Mouse (Mus musculus) forebrain, embryonic 10.5 days (tissue): ENCODE measurements around the gene Krt71. TPM values are rescaled to one million over a fixed set of nuclear protein-coding genes. Genes with fewer than 3 reads are reported as not detected.

Experiments used
- DNase-seq: peaks from one replicate; pipeline ENCODE4 v3.0.0-alpha.2; 2017; ENCODE audit warnings: low spot score; ENCODE audit errors: extremely low spot score
- H3K27ac ChIP-seq: fragments of 300-500 bp; sonication (generic); 2 replicates; pipeline ENCODE4 v1.5.1; 2016; ENCODE audit warnings: mild to moderate bottlenecking
- H3K27me3 ChIP-seq: fragments of 300-500 bp; sonication (generic); 2 replicates; pipeline ENCODE4 v1.6.1; 2016; ENCODE audit warnings: mild to moderate bottlenecking; ENCODE audit not compliant: poor library complexity, severe bottlenecking
- H3K36me3 ChIP-seq: fragments of 300-500 bp; sonication (generic); replicated peaks from 2 replicates; pipeline ENCODE4 v1.6.1; 2016; ENCODE audit warnings: mild to moderate bottlenecking, moderate library complexity
- H3K4me1 ChIP-seq: fragments of 300-500 bp; sonication (generic); 2 replicates; pipeline ENCODE4 v1.6.1; 2016
- H3K4me3 ChIP-seq: fragments of 300-500 bp; sonication (generic); 2 replicates; pipeline ENCODE4 v1.5.1; 2016; ENCODE audit warnings: mild to moderate bottlenecking, moderate library complexity
- H3K9me3 ChIP-seq: fragments of 300-500 bp; sonication (generic); 2 replicates; pipeline ENCODE4 v1.6.1; 2016; ENCODE audit warnings: mild to moderate bottlenecking, moderate library complexity
- WGBS: fragments of 180-500 bp; shearing (Covaris S2); methylation state at CpG from one replicate; pipeline ENCODE4 v1.1.7; 2016; 5-methylcytosine and 5-hydroxymethylcytosine counted together
- polyA plus RNA-seq: library from polyadenylated mRNA; unstranded; fragments of >200 nt; fragmentation: Nextera tagmentation; extraction: Ambion mirVana; gene quantifications from 2 replicates; pipeline ENCODE4 v1.2.1, GENCODE M21; 2016

The Krt71 gene
- polyA plus RNA-seq: not detected in 2 replicates

GRCm38 (mm10) chr15:101742711-101743110 lies at the start of gene Krt71:
Krt71 (minus strand) TSS chr15:101743109.
- DNase-seq: no peak
- Histone ChIP-seq H3K36me3 (no peaks in the 10 kb centered on the region), H3K4me3 (no peak within 1 kb of the TSS), H3K27ac (no peak within 1 kb of the TSS), H3K9me3 (no peaks in the 10 kb centered on the region), H3K4me1 (no peaks in the 10 kb centered on the region), H3K27me3 (peaks cover 5% of the 10 kb centered on the region; the same call in 1 of the 2 replicates)
- WGBS: 62% methylated on average over 14 of the region's 14 CpGs

GRCm38 (mm10) chr15:101790867-101791266 lies 48.0 kb upstream of the Krt71 start:
- Histone ChIP-seq H3K27ac (no peak overlapping the region), H3K36me3 (no peaks in the 10 kb centered on the region), H3K4me3 (no peak overlapping the region), H3K9me3 (no peaks in the 10 kb centered on the region), H3K27me3 (no peaks in the 10 kb centered on the region), H3K4me1 (peaks cover 4% of the 10 kb centered on the region; the same call in 1 of the 2 replicates)
- no peak for DNase-seq
- 47% methylated on average over 3 of the region's 3 CpGs for WGBS

GRCm38 (mm10) chr15:101786360-101786759 lies 43.5 kb upstream of the Krt71 start, which contains the start of gene Krt72:
Krt72 (minus strand) TSS chr15:101786460.
- 90% methylated on average over 18 of the region's 18 CpGs for whole genome bisulfite sequencing
- no peaks in the 10 kb centered on the region for H3K36me3 ChIP-seq

GRCm38 (mm10) chr15:101773420-101773819 lies 30.5 kb upstream of the Krt71 start:
- Histone ChIP-seq H3K9me3 (no peaks in the 10 kb centered on the region), H3K27ac (no peak overlapping the region), H3K4me3 (no peak overlapping the region), H3K36me3 (no peaks in the 10 kb centered on the region), H3K27me3 (no peaks in the 10 kb centered on the region), H3K4me1 (peaks cover 8% of the 10 kb centered on the region)
- 88% methylated on average over 10 of the region's 10 CpGs for WGBS
- no peak for DNase-seq

More at GRCm38 (mm10) chr15:101786360-101786759, 43.5 kb upstream of the Krt71 start, which contains the start of gene Krt72:
- Histone ChIP-seq H3K27me3 (no peaks in the 10 kb centered on the region), H3K4me1 (peaks cover 4% of the 10 kb centered on the region; the same call in 1 of the 2 replicates), H3K9me3 (no peaks in the 10 kb centered on the region), H3K4me3 (no peak within 1 kb of the TSS), H3K27ac (no peak within 1 kb of the TSS)
- DNase-seq: no peak

GRCm38 (mm10) chr15:101772711-101773081 lies 29.8 kb upstream of the Krt71 start:
- DNase-seq: peak; percentile 86
- Histone ChIP-seq H3K4me3 (no peak overlapping the region), H3K27me3 (no peaks in the 10 kb centered on the region), H3K9me3 (no peaks in the 10 kb centered on the region), H3K27ac (peak overlapping the region; percentile 72), H3K4me1 (peaks cover 8% of the 10 kb centered on the region), H3K36me3 (no peaks in the 10 kb centered on the region)
- 13% methylated on average over 5 of the region's 5 CpGs for WGBS

- WGBS: 73% methylated on average over 5 of the region's 5 CpGs
- no peaks in the 10 kb centered on the region for H3K9me3 ChIP-seq
- peak; percentile 15 for DNase-seq
- H3K36me3 ChIP-seq: no peaks in the 10 kb centered on the region
- peaks cover 8% of the 10 kb centered on the region for H3K4me1 ChIP-seq
- H3K4me3 ChIP-seq: no peak overlapping the region
- H3K27ac ChIP-seq: peak overlapping the region; percentile 72
- no peaks in the 10 kb centered on the region for H3K27me3 ChIP-seq
These were observed 29.3 kb upstream of the Krt71 start for GRCm38 (mm10) chr15:101772080-101772710.

GRCm38 (mm10) chr15:101770226-101770625 lies 27.3 kb upstream of the Krt71 start:
- no peaks in the 10 kb centered on the region for H3K27me3 ChIP-seq
- peaks cover 8% of the 10 kb centered on the region for H3K4me1 ChIP-seq
- no peak overlapping the region for H3K4me3 ChIP-seq
- WGBS: 60% methylated on average over 8 of the region's 8 CpGs
- no peaks in the 10 kb centered on the region for H3K9me3 ChIP-seq
- no peak for DNase-seq
- no peaks in the 10 kb centered on the region for H3K36me3 ChIP-seq
- H3K27ac ChIP-seq: no peak overlapping the region

- Histone ChIP-seq H3K4me1 (no peaks in the 10 kb centered on the region), H3K27me3 (peaks cover 2% of the 10 kb centered on the region; the same call in 1 of the 2 replicates), H3K36me3 (no peaks in the 10 kb centered on the region), H3K9me3 (no peaks in the 10 kb centered on the region), H3K27ac (no peak overlapping the region), H3K4me3 (no peak overlapping the region)
- 81% methylated on average over 7 of the region's 7 CpGs for WGBS
- DNase-seq: no peak
These were observed 5.1 kb downstream of the Krt71 start for GRCm38 (mm10) chr15:101737786-101738185.

GRCm38 (mm10) chr15:101730653-101731052 lies 12.3 kb downstream of the Krt71 start:
- H3K27ac ChIP-seq: no peak overlapping the region
- DNase-seq: no peak
- no peaks in the 10 kb centered on the region for H3K27me3 ChIP-seq
- H3K4me3 ChIP-seq: no peak overlapping the region
- H3K9me3 ChIP-seq: no peaks in the 10 kb centered on the region
- H3K4me1 ChIP-seq: no peaks in the 10 kb centered on the region
- H3K36me3 ChIP-seq: no peaks in the 10 kb centered on the region

- H3K4me3 ChIP-seq: no peak overlapping the region
- no peak overlapping the region for H3K27ac ChIP-seq
- H3K9me3 ChIP-seq: no peaks in the 10 kb centered on the region
- no peak for DNase-seq
- no peaks in the 10 kb centered on the region for H3K36me3 ChIP-seq
- WGBS: 78% methylated on average over 5 of the region's 5 CpGs
- no peaks in the 10 kb centered on the region for H3K27me3 ChIP-seq
- no peaks in the 10 kb centered on the region for H3K4me1 ChIP-seq
These were observed 18.2 kb downstream of the Krt71 start for GRCm38 (mm10) chr15:101724686-101725085.

GRCm38 (mm10) chr15:101715831-101716230 lies 27.1 kb downstream of the Krt71 start:
- no peaks in the 10 kb centered on the region for H3K9me3 ChIP-seq
- H3K4me1 ChIP-seq: peaks cover 12% of the 10 kb centered on the region; the same call in 1 of the 2 replicates
- 70% methylated on average over 3 of the region's 3 CpGs for WGBS
- no peak for DNase-seq
- no peaks in the 10 kb centered on the region for H3K27me3 ChIP-seq
- H3K27ac ChIP-seq: no peak overlapping the region
- H3K4me3 ChIP-seq: no peak overlapping the region
- H3K36me3 ChIP-seq: no peaks in the 10 kb centered on the region

- WGBS: 94% methylated on average over 5 of the region's 5 CpGs
These were observed 28.6 kb downstream of the Krt71 start for GRCm38 (mm10) chr15:101714356-101714755.

GRCm38 (mm10) chr15:101713731-101714130 lies 29.2 kb downstream of the Krt71 start:
- no peaks in the 10 kb centered on the region for H3K36me3 ChIP-seq
- 82% methylated on average over 8 of the region's 8 CpGs for WGBS
- peaks cover 12% of the 10 kb centered on the region; the same call in 1 of the 2 replicates for H3K4me1 ChIP-seq
- H3K27ac ChIP-seq: no peak overlapping the region
- H3K27me3 ChIP-seq: no peaks in the 10 kb centered on the region
- no peaks in the 10 kb centered on the region for H3K9me3 ChIP-seq
- DNase-seq: no peak
- no peak overlapping the region for H3K4me3 ChIP-seq

More at GRCm38 (mm10) chr15:101714356-101714755, 28.6 kb downstream of the Krt71 start:
- peaks cover 12% of the 10 kb centered on the region; the same call in 1 of the 2 replicates for H3K4me1 ChIP-seq
- H3K27ac ChIP-seq: no peak overlapping the region
- H3K36me3 ChIP-seq: no peaks in the 10 kb centered on the region
- H3K27me3 ChIP-seq: no peaks in the 10 kb centered on the region
- no peak for DNase-seq
- H3K9me3 ChIP-seq: no peaks in the 10 kb centered on the region
- no peak overlapping the region for H3K4me3 ChIP-seq
